Mouse (Mus musculus) limb, embryonic 14.5 days (tissue): Measurements from ENCODE around the gene Aldh1a1. TPM values are rescaled to one million over a fixed set of nuclear protein-coding genes. Genes with fewer than 3 reads are reported as not detected.

Experiments used
- ATAC-seq: fragments of 200-750 bp; cut with Nextera tagmentation; 2 replicates; pipeline ENCODE4 v1.8.0; 2017; ENCODE audit warnings: low read depth, moderate number of reproducible peaks, moderate TSS enrichment; ENCODE audit not compliant: low FRiP score
- DNase-seq: peaks from one replicate; pipeline ENCODE4 v3.0.0-alpha.2; 2015; ENCODE audit warnings: low spot score
- H3K27ac ChIP-seq: fragments of 300-500 bp; sonication (generic); replicated peaks from 2 replicates; pipeline ENCODE4 v1.5.1; 2014; ENCODE audit warnings: low read depth, mild to moderate bottlenecking, low read length, moderate library complexity, mixed read lengths
- H3K27me3 ChIP-seq: fragments of 300-500 bp; sonication (generic); 2 replicates; pipeline ENCODE4 v1.6.1; 2014; ENCODE audit warnings: low read length, mixed read lengths; ENCODE audit not compliant: control insufficient read depth, insufficient read depth
- H3K36me3 ChIP-seq: fragments of 300-500 bp; sonication (generic); 2 replicates; pipeline ENCODE4 v1.6.1; 2014; ENCODE audit warnings: mild to moderate bottlenecking, low read length, moderate library complexity, mixed read lengths; ENCODE audit not compliant: control insufficient read depth, insufficient read depth
- H3K4me1 ChIP-seq: fragments of 300-500 bp; sonication (generic); 2 replicates; pipeline ENCODE4 v1.6.1; 2014; ENCODE audit warnings: antibody characterized with exemption, low read length, mixed read lengths; ENCODE audit not compliant: control insufficient read depth, insufficient read depth
- H3K4me2 ChIP-seq: fragments of 300-500 bp; sonication (generic); replicated peaks from 2 replicates; pipeline ENCODE4 v1.6.1; 2014; ENCODE audit warnings: low read depth, mild to moderate bottlenecking, low read length, moderate library complexity; ENCODE audit not compliant: severe bottlenecking
- H3K4me3 ChIP-seq: fragments of 300-500 bp; sonication (generic); replicated peaks from 2 replicates; pipeline ENCODE4 v1.5.1; 2014; ENCODE audit warnings: low read length
- H3K9ac ChIP-seq: fragments of 300-500 bp; sonication (generic); 2 replicates; pipeline ENCODE4 v1.6.1; 2014; ENCODE audit warnings: mild to moderate bottlenecking, low read depth, low read length, moderate library complexity; ENCODE audit not compliant: severe bottlenecking
- H3K9me3 ChIP-seq: fragments of 300-500 bp; sonication (generic); 2 replicates; pipeline ENCODE4 v1.6.1; 2016; ENCODE audit warnings: low read length; ENCODE audit not compliant: control insufficient read depth
- POLR2A ChIP-seq: fragments of 200-500 bp; IDR thresholded peaks from 2 replicates; pipeline ENCODE4 v1.8.0; 2012; ENCODE audit warnings: inconsistent platforms, mild to moderate bottlenecking, moderate library complexity, borderline replicate concordance; ENCODE audit not compliant: insufficient read depth, insufficient read length; ENCODE audit errors: extremely low read depth
- WGBS: fragments of 180-500 bp; shearing (Covaris S2); extraction: QIAGEN DNeasy Blood & Tissue Kit; methylation state at CpG from one replicate; pipeline ENCODE4 v1.1.7; 2014; 5-methylcytosine and 5-hydroxymethylcytosine counted together
- polyA plus RNA-seq, 2 experiments: library from polyadenylated mRNA; depleted of rRNA in 1 of 2; stranded (reverse) in 1 of 2; unstranded in 1 of 2; fragments of >200 nt; fragmentation: Nextera tagmentation in 1 of 2; extraction: Ambion mirVana in 1 of 2; gene quantifications; 2 replicates each; pipeline versions ENCODE4 v1.2.1 to v1.2.3; 2012 to 2014

Aldh1a1 gene
- polyA plus RNA-seq, 2 experiments = 0.96 to 2.3 TPM

DNA sequence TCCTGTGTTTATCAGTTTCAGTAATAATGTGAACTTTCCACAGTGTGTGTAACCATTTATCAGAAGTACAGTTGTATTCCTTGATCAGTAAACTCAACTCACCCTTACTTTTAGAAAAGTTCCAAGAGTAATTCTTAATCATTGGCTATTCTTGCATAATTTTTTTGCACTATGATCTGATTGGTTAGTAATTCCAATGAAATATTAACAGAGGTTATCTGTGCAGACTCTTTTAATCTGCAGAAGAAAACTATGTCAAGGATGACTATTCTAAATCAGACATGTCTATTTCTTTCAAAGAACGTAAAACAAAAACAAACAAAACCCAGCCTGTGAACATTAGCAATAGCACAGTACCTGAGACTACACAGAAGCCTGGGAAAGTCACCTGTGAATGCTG, 62.9 kb downstream of the Aldh1a1 start:
- H3K4me1 ChIP-seq = no peaks in the 10 kb centered on the region
- no peak for DNase-seq
- no peak overlapping the region for H3K27ac ChIP-seq
- no peaks in the 10 kb centered on the region for H3K9me3 ChIP-seq
- no peak overlapping the region for H3K9ac ChIP-seq
- no peak for ATAC-seq
- no peaks in the 10 kb centered on the region for H3K36me3 ChIP-seq
- H3K4me3 ChIP-seq = no peak overlapping the region
- WGBS = 87% methylated on average over 1 of the region's 1 CpGs
- H3K4me2 ChIP-seq = no peak overlapping the region
- H3K27me3 ChIP-seq = no peaks in the 10 kb centered on the region
- no peak for TF ChIP-seq POLR2A

DNA sequence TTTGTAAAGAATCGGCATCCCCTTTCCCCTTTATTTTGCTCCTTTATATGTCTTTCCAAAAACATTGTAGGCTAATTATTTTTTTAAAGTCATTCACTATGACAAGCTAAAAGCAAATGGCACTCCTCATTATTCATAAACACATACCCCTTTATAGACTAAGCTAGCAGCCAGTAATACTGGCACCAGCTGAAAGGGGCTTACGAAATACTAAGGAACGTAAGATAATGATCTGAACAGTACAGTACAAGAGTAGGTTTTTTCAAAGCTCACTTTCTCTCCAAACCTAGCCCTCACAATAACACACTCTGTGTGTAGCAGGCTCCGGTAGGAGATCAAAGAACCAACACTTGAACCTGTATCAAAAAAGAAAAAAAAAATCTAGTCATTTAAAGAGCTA, 64.7 kb downstream of the Aldh1a1 start:
- Histone ChIP-seq H3K36me3 (no peaks in the 10 kb centered on the region), H3K4me2 (no peak overlapping the region), H3K27ac (no peak overlapping the region), H3K9me3 (no peaks in the 10 kb centered on the region), H3K9ac (no peak overlapping the region), H3K4me3 (no peak overlapping the region), H3K27me3 (no peaks in the 10 kb centered on the region), H3K4me1 (no peaks in the 10 kb centered on the region)
- TF ChIP-seq POLR2A = no peak
- DNase-seq (no peak), ATAC-seq (no peak)
- 68% methylated on average over 4 of the region's 4 CpGs for WGBS

GRCm38 (mm10) chr19:20558069-20558468, 65.6 kb downstream of the Aldh1a1 start:
- Histone ChIP-seq H3K9me3 (no peaks in the 10 kb centered on the region), H3K9ac (no peak overlapping the region), H3K4me1 (no peaks in the 10 kb centered on the region), H3K4me3 (no peak overlapping the region), H3K27me3 (no peaks in the 10 kb centered on the region), H3K4me2 (no peak overlapping the region), H3K36me3 (no peaks in the 10 kb centered on the region), H3K27ac (no peak overlapping the region)
- TF ChIP-seq POLR2A = no peak
- DNase-seq (no peak), ATAC-seq (no peak)
- 93% methylated on average over 3 of the region's 3 CpGs for WGBS

GRCm38 (mm10) chr19:20558544-20558943, 66.0 kb downstream of the Aldh1a1 start:
- Histone ChIP-seq H3K9me3 (no peaks in the 10 kb centered on the region), H3K4me1 (no peaks in the 10 kb centered on the region), H3K9ac (no peak overlapping the region), H3K4me3 (no peak overlapping the region), H3K4me2 (no peak overlapping the region), H3K27me3 (no peaks in the 10 kb centered on the region), H3K36me3 (no peaks in the 10 kb centered on the region), H3K27ac (no peak overlapping the region)
- DNase-seq (no peak), ATAC-seq (no peak)
- no peak for TF ChIP-seq POLR2A

- H3K36me3 ChIP-seq = no peaks in the 10 kb centered on the region
- no peak overlapping the region for H3K27ac ChIP-seq
- H3K4me1 ChIP-seq = no peaks in the 10 kb centered on the region
- no peaks in the 10 kb centered on the region for H3K9me3 ChIP-seq
- ATAC-seq = no peak
- H3K27me3 ChIP-seq = no peaks in the 10 kb centered on the region
- no peak overlapping the region for H3K4me3 ChIP-seq
- DNase-seq = no peak
- TF ChIP-seq POLR2A = no peak
- WGBS = 79% methylated on average over 3 of the region's 3 CpGs
- H3K4me2 ChIP-seq = no peak overlapping the region
- H3K9ac ChIP-seq = no peak overlapping the region
Observed at GRCm38 (mm10) chr19:20558952-20559351, 66.4 kb downstream of the Aldh1a1 start.

GRCm38 (mm10) chr19:20559952-20560351, 67.4 kb downstream of the Aldh1a1 start:
- Histone ChIP-seq H3K27me3 (no peaks in the 10 kb centered on the region), H3K27ac (no peak overlapping the region), H3K9me3 (no peaks in the 10 kb centered on the region), H3K4me1 (no peaks in the 10 kb centered on the region), H3K4me2 (no peak overlapping the region), H3K36me3 (no peaks in the 10 kb centered on the region), H3K9ac (no peak overlapping the region), H3K4me3 (no peak overlapping the region)
- ATAC-seq = no peak
- no peak for TF ChIP-seq POLR2A
- WGBS = 85% methylated on average over 2 of the region's 2 CpGs
- DNase-seq = no peak
